Mouse (Mus musculus): ENCODE results near the gene Pank3.

DNA sequence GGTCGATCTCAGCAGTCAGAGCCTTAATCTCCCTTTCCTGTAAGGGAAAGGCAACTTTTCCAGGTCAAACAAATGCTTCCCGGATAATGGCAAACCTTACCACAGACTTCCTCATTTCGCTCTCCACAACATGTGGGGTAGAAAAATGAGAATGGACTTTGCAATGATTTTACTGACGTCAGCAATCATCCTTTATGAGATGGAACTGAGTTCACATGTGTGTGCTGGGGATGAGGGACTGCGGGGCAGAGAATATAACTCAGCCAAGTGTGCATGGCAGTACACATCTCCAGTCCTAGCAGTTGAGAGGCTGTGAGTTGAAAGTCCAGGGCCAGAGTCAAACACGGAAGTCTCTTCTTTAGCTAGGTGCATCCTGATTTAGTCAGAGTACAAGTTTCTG lies 64.0 kb downstream of the Pank3 start:
- TF ChIP-seq POLR2A (IDR thresholded peaks at IDR 0.05; ENCODE audit: insufficient read depth, low read depth, low read length) (no peak), CTCF (IDR thresholded peaks at IDR 0.05; ENCODE audit: insufficient read depth, low read depth, low read length) (no peak)
